Mouse (Mus musculus) heart, embryonic 13.5 days (tissue): ENCODE measurements at regions not wholly inside any gene's neighbourhood (a gene's known extent, or its start where the extent isn't known, plus 50 kb on each side); places are given as distances from the start of the nearest gene placed in this dataset.
"Not testable (repeated sequence)": the region's sequence is repeated elsewhere in the genome, so short reads cannot be mapped to it uniquely, and the experiment has no call there.

Source experiments
- ATAC-seq: fragments of 200-750 bp; cut with Nextera tagmentation; 2 replicates; pipeline ENCODE4 v1.8.0; 2017; ENCODE audit warnings: moderate TSS enrichment; ENCODE audit not compliant: insufficient number of reproducible peaks, low FRiP score, low TSS enrichment; ENCODE audit errors: extremely low read depth
- H3K27ac ChIP-seq: fragments of 300-500 bp; sonication (generic); replicated peaks from 2 replicates; pipeline ENCODE4 v1.5.1; 2015; ENCODE audit warnings: moderate library complexity, mild to moderate bottlenecking, inconsistent platforms
- H3K27me3 ChIP-seq: fragments of 300-500 bp; sonication (generic); replicated peaks from 2 replicates; pipeline ENCODE4 v1.6.1; 2015; ENCODE audit warnings: mild to moderate bottlenecking, inconsistent platforms
- H3K36me3 ChIP-seq: fragments of 300-500 bp; sonication (generic); 2 replicates; pipeline ENCODE4 v1.6.1; 2015; ENCODE audit warnings: mild to moderate bottlenecking, inconsistent platforms
- H3K4me1 ChIP-seq: fragments of 300-500 bp; sonication (generic); 2 replicates; pipeline ENCODE4 v1.6.1; 2015; ENCODE audit warnings: inconsistent platforms
- H3K4me2 ChIP-seq: fragments of 300-500 bp; sonication (generic); 2 replicates; pipeline ENCODE4 v1.6.1; 2015; ENCODE audit warnings: inconsistent platforms, mild to moderate bottlenecking, moderate library complexity
- H3K4me3 ChIP-seq: fragments of 300-500 bp; sonication (generic); 2 replicates; pipeline ENCODE4 v1.5.1; 2015; ENCODE audit warnings: moderate library complexity, mild to moderate bottlenecking, inconsistent platforms
- H3K9ac ChIP-seq: fragments of 300-500 bp; sonication (generic); 2 replicates; pipeline ENCODE4 v1.6.1; 2015; ENCODE audit warnings: inconsistent platforms, mild to moderate bottlenecking, moderate library complexity
- H3K9me3 ChIP-seq: fragments of 300-500 bp; sonication (generic); 2 replicates; pipeline ENCODE4 v1.6.1; 2016; ENCODE audit warnings: inconsistent platforms
- WGBS: fragments of 180-500 bp; shearing (Covaris S2); methylation state at CpG from one replicate; pipeline ENCODE4 v1.1.7; 2015; ENCODE audit warnings: mixed read lengths; 5-methylcytosine and 5-hydroxymethylcytosine counted together

GRCm38 (mm10) chr12:19646071-19646470 lies 308.2 kb upstream of the Gm21863 start:
- 71% methylated on average over 1 of the region's 1 CpGs for WGBS
- H3K9ac ChIP-seq, H3K27me3 ChIP-seq, H3K27ac ChIP-seq, H3K4me1 ChIP-seq, H3K4me3 ChIP-seq, ATAC-seq, H3K36me3 ChIP-seq, H3K4me2 ChIP-seq: not testable (repeated sequence)
- H3K9me3 ChIP-seq, result peaks cover 33% of the 10 kb centered on the region

DNA sequence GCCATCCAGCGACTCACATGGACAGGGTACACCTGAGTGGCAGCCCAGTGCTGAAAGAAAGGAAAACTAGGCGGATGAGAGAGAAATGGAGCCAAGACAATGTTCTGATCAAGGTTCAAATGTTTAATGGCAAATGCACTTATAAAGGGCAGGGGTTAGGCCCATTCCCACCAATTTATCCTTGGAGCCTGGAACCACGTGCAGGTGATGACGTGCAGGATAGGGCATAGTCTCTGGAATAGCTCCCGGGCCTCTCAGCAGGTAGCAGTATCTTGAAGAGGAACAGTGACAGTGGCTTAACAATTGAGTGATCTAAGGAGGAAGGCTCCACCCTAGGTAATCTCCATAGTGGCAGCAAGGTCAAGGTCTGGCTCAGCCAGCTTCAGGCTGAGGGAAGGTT lies 285.8 kb upstream of the Gm21863 start:
- H3K4me3 ChIP-seq, H3K36me3 ChIP-seq, H3K27me3 ChIP-seq, ATAC-seq, H3K27ac ChIP-seq, H3K9ac ChIP-seq, H3K4me1 ChIP-seq, H3K4me2 ChIP-seq: not testable (repeated sequence)
- 65% methylated on average over 5 of the region's 5 CpGs for WGBS
- peaks cover 55% of the 10 kb centered on the region for H3K9me3 ChIP-seq

GRCm38 (mm10) chr12:19670636-19671035 lies 283.7 kb upstream of the Gm21863 start:
- not testable (repeated sequence) for ATAC-seq, H3K27me3 ChIP-seq
- 79% methylated on average over 3 of the region's 3 CpGs for WGBS

More at GRCm38 (mm10) chr12:19670636-19671035, 283.7 kb upstream of the Gm21863 start:
- not testable (repeated sequence) for H3K9ac ChIP-seq, H3K4me1 ChIP-seq, H3K36me3 ChIP-seq, H3K4me3 ChIP-seq, H3K27ac ChIP-seq, H3K4me2 ChIP-seq
- H3K9me3 ChIP-seq, result peaks cover 68% of the 10 kb centered on the region
